Mouse (Mus musculus) liver, embryonic 15.5 days (tissue): ENCODE measurements around the gene Ptcd1. TPM values are rescaled to one million over a fixed set of nuclear protein-coding genes. Genes with fewer than 3 reads are reported as not detected.
A peak's percentile ranks its signal among the peaks of the same experiment; 100 is the strongest.
"Not testable (repeated sequence)": the region's sequence is repeated elsewhere in the genome, so short reads cannot be mapped to it uniquely, and the experiment has no call there.

Experiments used
- ATAC-seq: fragments of 200-750 bp; cut with Nextera tagmentation; 2 replicates; pipeline ENCODE4 v1.8.0; 2017; ENCODE audit warnings: moderate number of reproducible peaks, mild to moderate bottlenecking, moderate library complexity; ENCODE audit not compliant: insufficient read depth
- H3K27ac ChIP-seq: fragments of 300-500 bp; sonication (generic); replicated peaks from 2 replicates; pipeline ENCODE4 v1.5.1; 2015; ENCODE audit warnings: mild to moderate bottlenecking, inconsistent platforms
- H3K27me3 ChIP-seq: fragments of 300-500 bp; sonication (generic); 2 replicates; pipeline ENCODE4 v1.6.1; 2015; ENCODE audit warnings: mild to moderate bottlenecking, inconsistent platforms
- H3K36me3 ChIP-seq: fragments of 300-500 bp; sonication (generic); replicated peaks from 2 replicates; pipeline ENCODE4 v1.6.1; 2015; ENCODE audit warnings: moderate library complexity, mild to moderate bottlenecking, inconsistent platforms
- H3K4me1 ChIP-seq: fragments of 300-500 bp; sonication (generic); replicated peaks from 2 replicates; pipeline ENCODE4 v1.6.1; 2015; ENCODE audit warnings: inconsistent platforms
- H3K4me2 ChIP-seq: fragments of 300-500 bp; sonication (generic); 2 replicates; pipeline ENCODE4 v1.6.1; 2015; ENCODE audit warnings: moderate library complexity, mild to moderate bottlenecking, inconsistent platforms
- H3K4me3 ChIP-seq: fragments of 300-500 bp; sonication (generic); replicated peaks from 2 replicates; pipeline ENCODE4 v1.5.1; 2015; ENCODE audit warnings: mild to moderate bottlenecking, inconsistent platforms
- H3K9ac ChIP-seq: fragments of 300-500 bp; sonication (generic); 2 replicates; pipeline ENCODE4 v1.6.1; 2015; ENCODE audit warnings: moderate library complexity, mild to moderate bottlenecking, inconsistent platforms
- H3K9me3 ChIP-seq: fragments of 300-500 bp; sonication (generic); replicated peaks from 2 replicates; pipeline ENCODE4 v1.6.1; 2016; ENCODE audit warnings: inconsistent platforms
- WGBS: fragments of 180-500 bp; shearing (Covaris S2); methylation state at CpG from one replicate; pipeline ENCODE4 v1.1.7; 2015; ENCODE audit warnings: mixed read lengths; ENCODE audit not compliant: insufficient replicate concordance; 5-methylcytosine and 5-hydroxymethylcytosine counted together
- polyA plus RNA-seq: library from polyadenylated mRNA; unstranded; fragments of >200 nt; fragmentation: Nextera tagmentation; extraction: Ambion mirVana; gene quantifications from 2 replicates; pipeline ENCODE4 v1.2.1, GENCODE M21; 2015

Gene Ptcd1
- polyA plus RNA-seq, 1 experiment from 2014 or later, result 7.7 TPM

DNA sequence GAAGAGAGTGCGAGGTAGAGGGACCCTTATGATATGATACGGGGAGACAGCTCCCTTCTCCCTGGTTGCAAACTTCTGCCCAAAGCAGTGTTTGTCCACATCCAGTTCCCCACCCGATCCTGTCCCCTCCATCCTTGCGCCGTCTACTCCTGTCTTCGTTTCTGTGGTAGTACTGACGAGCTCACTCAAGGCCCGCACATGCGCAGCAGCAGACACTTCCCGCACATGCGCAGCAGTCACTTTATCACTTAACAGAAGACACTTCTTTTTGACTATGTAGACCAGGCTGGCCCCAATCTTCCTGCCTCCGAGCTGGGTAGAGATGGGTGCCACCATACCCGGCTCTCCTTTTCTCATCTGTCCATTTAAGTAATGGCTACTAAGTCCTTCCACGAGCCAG lies 5.5 kb downstream of the Ptcd1 start:
- 86% methylated on average over 14 of the region's 14 CpGs for WGBS
- H3K36me3 ChIP-seq, result peaks cover 82% of the 10 kb centered on the region
- H3K9me3 ChIP-seq, result no peaks in the 10 kb centered on the region
- no peak overlapping the region for H3K4me3 ChIP-seq
- no peak overlapping the region for H3K4me2 ChIP-seq
- no peak overlapping the region for H3K27ac ChIP-seq
- H3K4me1 ChIP-seq, result peaks cover 20% of the 10 kb centered on the region
- no peak overlapping the region for H3K9ac ChIP-seq
- no peaks in the 10 kb centered on the region for H3K27me3 ChIP-seq
- no peak for ATAC-seq

DNA sequence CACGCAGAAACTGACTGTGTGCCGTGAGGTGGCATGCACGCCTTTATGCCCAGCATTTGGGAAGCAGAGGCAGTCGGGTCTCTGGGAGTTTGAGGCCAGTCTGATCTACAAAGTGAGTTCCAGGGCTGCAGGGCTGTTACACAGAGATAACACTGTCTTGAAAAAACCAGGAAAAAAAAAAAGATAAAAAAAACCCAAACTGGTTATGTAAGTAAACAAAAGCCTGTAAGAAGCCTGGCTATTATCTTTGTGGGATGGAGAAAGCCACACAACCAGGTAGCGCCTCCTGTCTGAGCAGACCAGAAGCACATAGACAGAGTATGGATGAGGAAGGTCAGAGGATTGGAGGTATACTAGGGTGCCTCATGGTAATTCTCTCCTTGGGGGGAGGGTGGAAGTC lies 14.2 kb downstream of the Ptcd1 start:
- Histone ChIP-seq H3K27ac (peak overlapping the region; percentile 52), H3K4me3 (no peak overlapping the region), H3K9ac (no peak overlapping the region), H3K9me3 (no peaks in the 10 kb centered on the region), H3K27me3 (no peaks in the 10 kb centered on the region), H3K4me2 (no peak overlapping the region), H3K4me1 (peaks cover 46% of the 10 kb centered on the region), H3K36me3 (peaks cover 92% of the 10 kb centered on the region)
- ATAC-seq, result peak; percentile 51
- WGBS, result 35% methylated on average over 5 of the region's 5 CpGs

DNA sequence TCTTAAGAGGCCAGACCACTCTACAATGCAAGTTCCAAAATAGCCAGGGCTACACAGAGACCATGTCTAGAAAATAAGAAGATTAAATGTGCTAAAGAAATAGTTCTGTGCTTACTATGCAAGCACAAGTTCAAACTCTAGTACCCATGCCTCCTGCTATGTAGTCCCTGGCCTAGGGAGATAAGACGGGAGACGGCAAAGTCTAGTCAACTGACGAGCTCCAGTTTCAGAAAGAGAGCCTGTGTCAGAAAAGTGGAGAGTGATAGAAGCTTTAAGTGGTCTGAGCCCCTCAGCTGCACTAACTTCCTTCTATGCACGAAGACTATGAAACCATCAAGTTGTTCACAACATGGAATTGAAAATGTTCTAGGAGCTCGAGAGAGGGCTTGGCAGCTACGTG lies 17.6 kb downstream of the Ptcd1 start:
- H3K9ac ChIP-seq, result no peak overlapping the region
- H3K9me3 ChIP-seq, result no peaks in the 10 kb centered on the region
- ATAC-seq, result peak; percentile 40; the same call in 1 of the 2 replicates
- no peak overlapping the region for H3K4me3 ChIP-seq
- H3K27me3 ChIP-seq, result no peaks in the 10 kb centered on the region
- peaks cover 49% of the 10 kb centered on the region for H3K4me1 ChIP-seq
- no peak overlapping the region for H3K4me2 ChIP-seq
- WGBS, result 34% methylated on average over 6 of the region's 6 CpGs
- peak overlapping the region; percentile 45; the same call in 1 of the 2 replicates for H3K27ac ChIP-seq
- H3K36me3 ChIP-seq, result peaks cover 98% of the 10 kb centered on the region

DNA sequence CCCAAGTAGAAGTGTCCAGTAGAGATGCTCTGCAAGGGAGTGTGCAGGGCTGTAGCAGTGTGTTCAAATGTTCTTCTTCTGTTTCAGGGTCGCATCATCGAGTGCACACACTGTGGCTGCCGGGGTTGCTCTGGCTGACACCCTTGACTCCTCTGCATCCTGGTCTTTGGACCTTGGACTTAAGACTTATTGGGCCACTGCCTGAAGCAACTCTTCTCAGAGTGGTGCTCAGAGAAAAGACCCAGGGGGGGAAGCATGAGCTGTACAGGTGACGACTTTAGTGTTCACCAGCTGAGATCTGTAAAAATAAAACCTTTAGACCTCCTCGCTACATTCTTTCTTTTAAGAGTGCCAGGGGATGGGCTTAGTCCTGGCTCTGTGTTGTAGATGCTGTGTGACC lies 19.2 kb downstream of the Ptcd1 start:
- Histone ChIP-seq H3K9me3 (no peaks in the 10 kb centered on the region), H3K9ac (no peak overlapping the region), H3K27me3 (no peaks in the 10 kb centered on the region), H3K36me3 (peaks cover 100% of the 10 kb centered on the region), H3K4me2 (no peak overlapping the region), H3K27ac (no peak overlapping the region), H3K4me3 (no peak overlapping the region), H3K4me1 (peaks cover 38% of the 10 kb centered on the region)
- no peak for ATAC-seq
- 77% methylated on average over 5 of the region's 5 CpGs for WGBS

DNA sequence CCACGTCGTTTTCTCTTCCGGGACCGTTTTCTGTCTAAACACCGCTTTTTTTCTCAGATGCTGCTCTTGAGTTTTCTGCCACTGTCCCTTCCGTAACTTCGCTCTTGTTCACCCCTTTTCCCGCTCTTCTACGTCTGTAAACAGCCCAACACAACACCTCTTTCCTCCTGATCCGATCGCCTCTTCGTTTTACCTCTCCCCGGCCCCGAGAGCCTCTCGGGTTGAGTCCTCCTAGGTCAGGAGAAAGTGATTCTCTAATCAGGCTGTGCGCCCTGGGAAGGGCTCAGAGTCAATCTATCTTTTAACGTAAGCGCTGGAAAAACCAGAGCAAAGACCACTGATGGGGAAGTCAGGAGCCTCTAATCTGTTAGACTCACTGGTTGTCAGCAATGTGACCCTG lies 26.3 kb downstream of the Ptcd1 start:
- peak overlapping the region; percentile 93 for H3K27ac ChIP-seq
- peaks cover 46% of the 10 kb centered on the region for H3K4me1 ChIP-seq
- peaks cover 57% of the 10 kb centered on the region for H3K36me3 ChIP-seq
- under 1% methylated on average over 18 of the region's 18 CpGs for WGBS
- peak; percentile 31 for ATAC-seq
- peak overlapping the region; percentile 90 for H3K4me3 ChIP-seq
- H3K4me2 ChIP-seq, result peak overlapping the region; percentile 80
- H3K9ac ChIP-seq, result peak overlapping the region; percentile 91
- no peaks in the 10 kb centered on the region for H3K27me3 ChIP-seq
- H3K9me3 ChIP-seq, result no peaks in the 10 kb centered on the region

DNA sequence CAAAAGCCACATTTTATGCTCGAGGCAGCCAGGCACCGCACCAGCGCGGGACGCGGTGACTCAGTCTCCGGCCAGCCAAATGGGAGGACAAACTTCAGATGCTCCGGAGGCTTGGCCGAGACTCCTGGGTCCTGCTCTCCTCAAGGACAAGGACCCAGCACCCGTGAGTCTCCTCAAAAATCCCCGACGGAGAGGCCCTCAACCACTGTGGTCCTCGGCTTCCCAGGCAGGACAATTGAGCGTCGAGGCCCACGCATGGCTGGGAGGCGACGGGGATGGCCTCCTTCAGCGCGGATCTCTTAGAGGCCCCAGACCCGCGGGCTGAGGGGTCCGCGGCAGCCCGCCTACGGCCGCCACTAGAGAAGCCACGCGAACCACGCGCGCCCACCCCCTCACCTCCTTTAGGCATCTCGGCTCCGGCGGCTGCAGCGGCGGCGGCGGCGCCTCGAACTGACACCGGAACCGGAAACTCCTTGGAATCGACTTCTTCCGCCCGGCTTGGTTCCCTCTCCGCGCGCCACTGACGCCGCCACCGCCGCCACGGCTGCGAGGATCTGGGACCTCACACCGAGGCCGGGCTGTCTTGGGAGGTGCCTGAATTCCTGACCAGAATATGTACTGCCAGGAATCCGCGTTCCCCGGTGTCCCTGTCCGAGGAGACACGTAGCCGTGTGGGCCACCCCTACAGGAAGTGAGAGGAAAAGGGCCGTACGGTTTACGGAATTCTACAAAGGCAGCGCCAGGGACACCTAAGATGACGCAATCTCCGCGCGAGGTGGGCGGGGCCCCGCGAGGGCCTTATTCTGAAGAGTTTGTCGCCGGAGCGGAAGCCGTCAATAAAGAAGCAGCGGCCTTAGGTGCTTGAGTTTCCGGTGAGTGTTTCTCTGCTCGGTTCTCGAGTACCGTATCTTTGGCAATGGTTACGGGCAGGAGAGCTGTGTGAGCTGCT lies 27.1 kb downstream of the Ptcd1 start, which contains the start of the genes Pdap1 and Bud31:
Pdap1 (minus strand) TSS at position 668 of the 949 bp plus-strand sequence.
Bud31 (plus strand) TSS at position 792 of the 949 bp plus-strand sequence.
- WGBS, result under 1% methylated on average over 84 of the region's 84 CpGs
- Histone ChIP-seq H3K9ac (peak within 1 kb of the TSS; percentile 91), H3K27me3 (no peaks in the 10 kb centered on the region), H3K9me3 (no peaks in the 10 kb centered on the region), H3K27ac (peak within 1 kb of the TSS; percentile 93), H3K4me3 (peak within 1 kb of the TSS; percentile 90), H3K4me2 (peak within 1 kb of the TSS; percentile 80), H3K36me3 (peaks cover 57% of the 10 kb centered on the region), H3K4me1 (peaks cover 46% of the 10 kb centered on the region)
- peak; percentile 92 for ATAC-seq

DNA sequence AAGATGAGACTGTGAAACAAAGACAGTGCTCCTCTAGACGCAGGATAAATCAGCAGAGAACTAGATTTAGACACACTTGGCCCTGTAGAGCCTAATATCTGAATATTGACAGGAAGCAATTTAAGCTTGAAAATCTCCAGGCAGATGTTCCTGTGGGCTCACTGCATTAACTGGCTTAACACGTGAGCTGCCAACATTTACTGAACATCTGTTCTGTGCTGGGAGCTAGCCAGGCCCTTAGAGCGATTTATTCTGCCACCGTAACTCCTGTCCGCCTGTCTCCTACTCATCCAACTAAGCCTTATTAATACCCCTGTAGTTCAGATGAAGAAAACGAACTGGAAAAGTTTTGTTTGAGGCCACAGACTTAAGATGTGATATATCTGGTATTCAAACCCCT lies 28.1 kb downstream of the Ptcd1 start:
- Histone ChIP-seq H3K4me1 (peaks cover 46% of the 10 kb centered on the region), H3K27ac (peak overlapping the region; percentile 93), H3K9me3 (no peaks in the 10 kb centered on the region), H3K9ac (peak overlapping the region; percentile 91), H3K27me3 (no peaks in the 10 kb centered on the region), H3K4me3 (peak overlapping the region; percentile 90), H3K36me3 (peaks cover 57% of the 10 kb centered on the region), H3K4me2 (peak overlapping the region; percentile 80)
- WGBS, result 11% methylated on average over 6 of the region's 6 CpGs
- no peak for ATAC-seq

DNA sequence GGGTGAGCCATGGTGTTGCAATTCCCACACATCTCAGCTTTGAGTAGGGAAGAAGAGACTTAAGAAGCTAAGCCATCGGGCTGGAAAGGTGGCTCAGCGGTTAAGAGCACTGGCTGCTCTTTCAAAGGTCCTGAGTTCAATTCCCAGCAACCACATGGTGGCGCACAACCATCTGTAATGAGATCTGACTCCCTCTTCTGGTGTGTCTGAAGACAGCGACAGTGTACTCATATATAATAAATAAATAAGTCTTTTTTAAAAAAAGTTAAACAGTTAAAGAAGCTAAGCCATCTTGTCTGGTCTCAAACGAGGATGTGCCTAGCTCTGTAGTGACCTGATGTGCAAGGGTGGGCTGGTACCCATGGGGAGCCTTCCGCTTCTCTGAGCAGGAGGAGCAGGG lies 33.6 kb downstream of the Ptcd1 start:
- 83% methylated on average over 6 of the region's 6 CpGs for WGBS
- H3K36me3 ChIP-seq, result peaks cover 86% of the 10 kb centered on the region
- not testable (repeated sequence) for ATAC-seq, H3K4me2 ChIP-seq, H3K9me3 ChIP-seq, H3K4me3 ChIP-seq, H3K27me3 ChIP-seq, H3K27ac ChIP-seq, H3K9ac ChIP-seq
- H3K4me1 ChIP-seq, result peaks cover 23% of the 10 kb centered on the region

DNA sequence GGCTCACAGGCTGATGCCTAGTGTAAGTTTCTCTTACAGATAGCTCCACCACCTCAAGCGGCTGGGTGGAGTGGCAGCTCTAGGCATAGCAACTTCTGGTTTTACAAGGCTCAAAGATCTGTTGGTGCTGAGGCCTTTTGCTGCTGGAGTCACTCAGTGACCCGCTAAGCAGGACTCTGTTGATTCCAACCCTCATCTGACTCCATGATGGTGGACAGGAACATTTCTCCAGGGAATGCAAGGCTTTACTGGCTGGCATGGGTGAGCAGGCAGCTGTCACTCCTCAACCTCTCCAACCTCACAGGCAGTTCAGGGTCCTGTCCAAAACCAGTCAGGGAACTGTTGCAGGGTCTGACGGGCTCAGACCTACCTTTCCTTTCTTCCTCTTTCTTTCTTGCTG lies 35.9 kb downstream of the Ptcd1 start:
- Histone ChIP-seq H3K4me3 (no peak overlapping the region), H3K4me1 (peaks cover 6% of the 10 kb centered on the region), H3K27ac (no peak overlapping the region), H3K36me3 (peaks cover 97% of the 10 kb centered on the region), H3K9me3 (no peaks in the 10 kb centered on the region), H3K9ac (no peak overlapping the region), H3K27me3 (no peaks in the 10 kb centered on the region), H3K4me2 (no peak overlapping the region)
- no peak for ATAC-seq
- WGBS, result 78% methylated on average over 3 of the region's 3 CpGs

DNA sequence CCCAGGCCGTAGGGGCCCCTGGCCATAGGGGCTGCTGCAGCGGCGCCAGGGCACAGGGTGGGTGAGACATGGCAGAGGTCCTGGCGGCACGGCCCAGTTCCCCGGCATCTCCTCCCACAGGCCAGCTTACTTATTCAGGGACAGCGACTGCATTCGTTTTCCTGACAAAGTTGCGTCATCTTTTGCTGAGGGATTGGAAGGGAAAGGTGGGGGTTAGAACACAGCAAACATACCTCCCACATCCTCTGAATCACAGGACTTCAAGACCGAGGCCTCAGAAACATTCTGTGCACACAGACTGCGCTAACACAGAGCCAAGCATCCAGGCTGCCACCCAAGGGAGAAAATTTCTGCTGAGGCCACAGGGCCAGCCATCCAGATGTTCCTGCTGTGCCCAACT lies 36.7 kb downstream of the Ptcd1 start:
- Histone ChIP-seq H3K4me2 (no peak overlapping the region), H3K27ac (no peak overlapping the region), H3K4me3 (no peak overlapping the region), H3K9ac (no peak overlapping the region), H3K4me1 (peaks cover 6% of the 10 kb centered on the region), H3K9me3 (no peaks in the 10 kb centered on the region), H3K27me3 (no peaks in the 10 kb centered on the region), H3K36me3 (peaks cover 97% of the 10 kb centered on the region)
- WGBS, result 73% methylated on average over 11 of the region's 11 CpGs
- peak; percentile 28; the same call in 1 of the 2 replicates for ATAC-seq

DNA sequence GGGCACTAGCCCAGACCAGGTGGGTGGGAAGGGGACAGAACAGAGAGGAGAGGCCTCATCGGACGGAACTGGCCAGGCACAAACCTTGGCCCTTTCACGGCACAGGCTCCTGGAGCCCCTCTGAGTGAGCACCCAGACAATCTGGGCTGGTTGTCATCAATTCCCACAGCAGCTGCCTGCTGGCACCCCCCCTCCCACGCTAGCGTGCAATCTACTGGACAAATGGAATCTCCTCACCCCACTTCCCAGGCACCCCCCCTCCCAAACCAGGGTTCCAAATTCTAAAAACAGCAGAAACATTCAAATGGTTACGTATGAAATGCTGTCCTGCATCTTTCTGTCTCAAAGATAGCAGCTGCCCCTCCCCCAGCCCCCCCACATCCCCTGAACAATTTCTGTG lies 37.1 kb downstream of the Ptcd1 start:
- H3K4me1 ChIP-seq, H3K9me3 ChIP-seq, H3K4me3 ChIP-seq, H3K9ac ChIP-seq, H3K27ac ChIP-seq, ATAC-seq, H3K4me2 ChIP-seq, H3K27me3 ChIP-seq: not testable (repeated sequence)
- peaks cover 97% of the 10 kb centered on the region for H3K36me3 ChIP-seq
- 72% methylated on average over 4 of the region's 6 CpGs for WGBS
